Mouse (Mus musculus) testis, adult 2 months (tissue): ENCODE results near the gene Rab20. TPM values are rescaled to one million over a fixed set of nuclear protein-coding genes. Genes with fewer than 3 reads are reported as not detected.

Experiments used
- H3K27ac ChIP-seq: fragments of 200-500 bp; 2 replicates; pipeline ENCODE4 v1.5.1; 2012; ENCODE audit warnings: low read depth, low read length; ENCODE audit not compliant: control insufficient read depth, insufficient read depth
- H3K27me3 ChIP-seq: fragments of 200-500 bp; 2 replicates; pipeline ENCODE4 v1.6.1; 2012; ENCODE audit warnings: mild to moderate bottlenecking, low read length, moderate library complexity; ENCODE audit not compliant: control insufficient read depth, insufficient read depth
- H3K36me3 ChIP-seq: fragments of 200-500 bp; 2 replicates; pipeline ENCODE4 v1.6.1; 2012; ENCODE audit warnings: mild to moderate bottlenecking, low read length; ENCODE audit not compliant: control insufficient read depth, insufficient read depth
- H3K4me1 ChIP-seq: fragments of 200-500 bp; 2 replicates; pipeline ENCODE4 v1.6.1; 2012; ENCODE audit warnings: low read length; ENCODE audit not compliant: control insufficient read depth, insufficient read depth
- H3K4me3 ChIP-seq: fragments of 200-500 bp; 2 replicates; pipeline ENCODE4 v1.5.1; 2012; ENCODE audit warnings: low read depth, mild to moderate bottlenecking, low read length, moderate library complexity, mixed read lengths; ENCODE audit not compliant: control insufficient read depth
- CTCF ChIP-seq: fragments of 200-500 bp; IDR thresholded peaks from 2 replicates; pipeline ENCODE4 v1.5.1; 2012; ENCODE audit warnings: low read depth, mild to moderate bottlenecking, inconsistent platforms, low read length, moderate library complexity; ENCODE audit not compliant: control insufficient read depth, insufficient read depth, insufficient replicate concordance
- POLR2A ChIP-seq: fragments of 200-500 bp; IDR thresholded peaks from 2 replicates; pipeline ENCODE4 v1.6.1; 2012; ENCODE audit warnings: low read depth, mild to moderate bottlenecking, inconsistent platforms, low read length, moderate library complexity; ENCODE audit not compliant: control insufficient read depth
- polyA plus RNA-seq: library from polyadenylated mRNA; depleted of rRNA; stranded (reverse); fragments of >200 nt; gene quantifications from 2 replicates; pipeline ENCODE4 v1.2.3, GENCODE M21; 2012

The Rab20 gene
- polyA plus RNA-seq, 1 experiment, result 22.8 TPM

- Histone ChIP-seq H3K4me3 (no peak overlapping the region), H3K4me1 (peaks cover 3% of the 10 kb centered on the region; the same call in 1 of the 2 replicates), H3K27me3 (no peaks in the 10 kb centered on the region), H3K36me3 (no peaks in the 10 kb centered on the region), H3K27ac (no peak overlapping the region)
- TF ChIP-seq CTCF (no peak), POLR2A (no peak)
Measured at GRCm38 (mm10) chr8:11460934-11461333, 17.6 kb downstream of the Rab20 start.

- Histone ChIP-seq H3K27ac (no peak overlapping the region), H3K36me3 (no peaks in the 10 kb centered on the region)
Measured at GRCm38 (mm10) chr8:11459016-11459415, 19.5 kb downstream of the Rab20 start.

GRCm38 (mm10) chr8:11457981-11458836 is 20.3 kb downstream of the Rab20 start:
- Histone ChIP-seq H3K4me3 (no peak overlapping the region), H3K27ac (0 out of 2 replicates have a peak overlapping the region, but pooled peaks have one; percentile 27)

More at GRCm38 (mm10) chr8:11459016-11459415, 19.5 kb downstream of the Rab20 start:
- H3K4me1 ChIP-seq, result 0 out of 2 replicates have a peak, but pooled peaks cover 3% of the 10 kb centered on the region
- H3K4me3 ChIP-seq, result no peak overlapping the region
- H3K27me3 ChIP-seq, result no peaks in the 10 kb centered on the region
- TF ChIP-seq POLR2A, result no peak
- TF ChIP-seq CTCF, result no peak

GRCm38 (mm10) chr8:11457278-11457677 is 21.2 kb downstream of the Rab20 start:
- no peak overlapping the region for H3K4me3 ChIP-seq
- peaks cover 5% of the 10 kb centered on the region; the same call in 1 of the 2 replicates for H3K4me1 ChIP-seq
- H3K36me3 ChIP-seq, result no peaks in the 10 kb centered on the region
- no peaks in the 10 kb centered on the region for H3K27me3 ChIP-seq
- H3K27ac ChIP-seq, result peak overlapping the region; percentile 66; the same call in 1 of the 2 replicates
- TF ChIP-seq CTCF (no peak), POLR2A (no peak)

More at GRCm38 (mm10) chr8:11457981-11458836, 20.3 kb downstream of the Rab20 start:
- Histone ChIP-seq H3K36me3 (no peaks in the 10 kb centered on the region), H3K27me3 (no peaks in the 10 kb centered on the region), H3K4me1 (peaks cover 5% of the 10 kb centered on the region; the same call in 1 of the 2 replicates)
- TF ChIP-seq CTCF (no peak), POLR2A (no peak)

GRCm38 (mm10) chr8:11454228-11454627 is 24.3 kb downstream of the Rab20 start:
- Histone ChIP-seq H3K4me1 (peaks cover 5% of the 10 kb centered on the region; the same call in 1 of the 2 replicates), H3K27ac (no peak overlapping the region), H3K36me3 (no peaks in the 10 kb centered on the region), H3K27me3 (no peaks in the 10 kb centered on the region), H3K4me3 (no peak overlapping the region)
- no peak for TF ChIP-seq POLR2A
- TF ChIP-seq CTCF, result no peak

- H3K27me3 ChIP-seq, result no peaks in the 10 kb centered on the region
- TF ChIP-seq POLR2A (no peak), CTCF (no peak)
- peaks cover 2% of the 10 kb centered on the region; the same call in 1 of the 2 replicates for H3K4me1 ChIP-seq
- H3K36me3 ChIP-seq, result no peaks in the 10 kb centered on the region
- H3K4me3 ChIP-seq, result no peak overlapping the region
- 0 out of 2 replicates have a peak overlapping the region, but pooled peaks have one; percentile 7 for H3K27ac ChIP-seq
Measured at GRCm38 (mm10) chr8:11452974-11453373, 25.5 kb downstream of the Rab20 start.

GRCm38 (mm10) chr8:11452559-11452958 is 26.0 kb downstream of the Rab20 start:
- H3K27me3 ChIP-seq, result no peaks in the 10 kb centered on the region
- H3K36me3 ChIP-seq, result no peaks in the 10 kb centered on the region
- TF ChIP-seq POLR2A, result no peak
- TF ChIP-seq CTCF, result no peak
- no peak overlapping the region for H3K27ac ChIP-seq
- H3K4me1 ChIP-seq, result peaks cover 2% of the 10 kb centered on the region; the same call in 1 of the 2 replicates
- H3K4me3 ChIP-seq, result no peak overlapping the region
